Mouse (Mus musculus) layer of hippocampus, adult 9-10 months (tissue): ENCODE results near the gene Ltb.

Experiments
- DNase-seq: peaks from one replicate; pipeline ENCODE4 v3.0.0; 2022; ENCODE audit warnings: low spot score

Ltb gene

DNA sequence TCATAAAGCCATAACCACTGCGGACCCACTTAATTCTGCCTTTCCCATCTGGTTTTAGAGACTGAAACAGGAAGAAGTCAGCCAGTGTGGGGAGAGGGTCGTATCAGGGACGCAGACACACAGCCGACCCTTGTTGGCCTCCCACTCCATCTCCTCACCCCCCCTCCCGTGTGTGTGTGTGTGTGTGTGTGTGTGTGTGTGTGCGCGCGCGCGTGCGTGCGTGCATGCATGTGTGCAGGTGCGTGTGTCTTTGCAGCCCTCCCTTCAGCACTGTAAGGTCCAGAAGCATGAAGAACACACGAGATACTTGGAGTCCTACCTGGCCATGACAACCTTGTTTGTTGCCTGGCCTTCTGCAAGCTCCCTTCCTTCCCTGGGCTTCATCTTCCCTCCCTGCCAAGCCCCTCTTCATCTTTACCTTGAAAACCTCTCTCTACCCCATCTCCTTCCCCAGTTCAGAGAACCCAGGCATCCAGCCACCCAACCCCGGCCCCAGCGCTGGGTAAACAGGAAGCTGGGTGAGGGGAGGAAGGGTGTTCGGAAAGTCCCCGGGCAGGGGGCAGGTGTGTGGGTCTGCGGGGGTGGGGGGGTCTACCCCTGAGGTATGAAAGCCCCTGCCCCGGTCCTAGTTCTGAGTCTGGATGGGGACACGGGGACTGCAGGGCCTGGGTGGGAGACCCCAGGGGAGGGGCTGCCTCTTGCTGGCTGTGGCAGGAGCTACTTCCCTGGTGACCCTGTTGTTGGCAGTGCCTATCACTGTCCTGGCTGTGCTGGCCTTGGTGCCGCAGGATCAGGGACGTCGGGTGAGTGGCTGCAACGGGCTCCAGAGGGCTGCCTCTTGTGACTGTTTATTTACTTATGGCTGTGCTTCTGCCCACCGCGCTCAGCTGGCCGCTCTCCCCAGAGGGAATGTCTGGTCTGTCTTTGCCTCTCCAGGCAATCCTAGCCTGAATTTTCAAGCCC is at the start of gene Ltb:
Gene Ltb, plus strand, starts transcription at position 559 of the 963 bp plus-strand sequence.
- DNase-seq = no peak

- no peak for DNase-seq
These were observed 48.1 kb upstream of the Ltb start for GRCm38 (mm10) chr17:35146139-35146538.

- DNase-seq = no peak
These were observed 46.9 kb upstream of the Ltb start for GRCm38 (mm10) chr17:35147348-35147747.

DNA sequence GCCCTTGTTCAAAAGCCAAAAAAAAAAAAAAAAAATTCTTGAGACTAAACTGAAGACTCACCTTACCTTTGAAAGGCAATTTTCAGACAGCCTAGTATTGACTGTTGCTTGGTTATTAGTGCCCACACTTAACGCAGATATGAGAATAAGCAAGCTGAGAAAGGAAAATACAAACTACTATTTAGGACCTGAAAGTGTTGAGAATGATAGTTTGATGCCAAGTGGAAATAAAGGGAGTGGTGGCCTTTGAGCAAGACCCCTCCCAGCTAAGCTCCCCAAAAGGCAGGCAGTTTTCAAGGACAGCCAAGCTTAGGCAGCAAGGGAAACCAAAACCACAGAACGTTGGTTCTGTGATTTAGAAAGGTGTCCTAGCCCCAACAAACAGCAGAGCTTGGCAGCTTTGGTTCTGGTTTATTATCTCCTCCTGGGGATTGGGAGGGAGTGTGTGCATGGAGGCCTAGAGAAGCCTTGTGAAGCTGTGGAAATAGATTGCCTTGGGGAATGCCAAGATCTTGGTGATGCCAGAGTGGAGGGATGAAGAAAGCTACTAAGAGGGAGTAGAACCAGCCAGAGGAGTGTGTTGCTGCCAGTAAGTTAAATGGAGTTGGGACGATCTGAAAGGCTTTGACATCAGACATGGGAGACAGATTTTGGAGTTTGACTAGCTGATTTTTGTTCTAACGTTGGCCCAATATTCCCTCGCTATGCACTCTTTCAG is 46.2 kb upstream of the Ltb start:
- DNase-seq = no peak

- no peak for DNase-seq
These were observed 42.1 kb upstream of the Ltb start for GRCm38 (mm10) chr17:35152121-35152520.

DNA sequence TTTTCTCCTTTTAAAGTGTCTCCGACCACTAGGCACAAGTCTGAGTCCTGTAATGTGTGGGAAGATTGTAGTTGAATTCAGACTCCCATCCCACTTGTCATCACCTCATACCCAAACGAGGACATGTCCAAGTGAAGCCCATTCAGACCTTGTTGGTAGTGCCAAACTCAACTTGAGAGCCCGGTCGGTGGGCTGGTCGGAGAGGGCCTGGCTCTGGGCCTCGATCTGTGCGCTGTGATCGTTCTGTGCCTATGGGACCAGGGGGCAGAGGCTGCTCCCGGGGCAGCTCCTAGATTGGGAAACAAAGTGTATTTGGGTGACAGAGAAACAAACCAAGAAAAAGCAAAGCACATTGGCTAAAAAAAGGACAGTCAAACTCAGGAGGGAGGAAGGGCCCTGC is 41.2 kb upstream of the Ltb start:
- no peak for DNase-seq

GRCm38 (mm10) chr17:35153931-35154330 is 40.3 kb upstream of the Ltb start:
- DNase-seq = no peak

- no peak for DNase-seq
These were observed 39.6 kb upstream of the Ltb start for GRCm38 (mm10) chr17:35154616-35155015.

- DNase-seq = no peak
These were observed 38.8 kb upstream of the Ltb start for GRCm38 (mm10) chr17:35155451-35155850.

GRCm38 (mm10) chr17:35156461-35157200 is 37.6 kb upstream of the Ltb start:
- no peak for DNase-seq

DNA sequence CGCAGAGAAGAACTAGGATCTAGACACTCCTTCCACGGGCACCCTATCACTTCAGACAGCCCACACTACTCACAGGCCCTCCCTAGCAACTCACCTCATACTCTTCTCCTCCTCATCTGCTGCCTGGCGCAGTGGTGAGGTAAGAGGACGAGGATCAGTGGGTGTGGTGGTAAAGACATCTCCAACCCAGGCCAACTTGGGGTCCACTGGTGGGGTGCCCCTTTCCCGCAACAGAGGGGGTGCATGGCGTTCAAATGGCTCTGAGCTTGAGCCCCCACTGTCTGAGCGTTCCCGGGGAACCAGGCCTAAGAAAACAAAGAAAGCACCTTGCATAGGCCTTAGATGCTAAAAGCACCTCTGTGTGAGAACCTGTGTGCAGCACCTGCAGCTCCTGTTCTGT is 37.0 kb upstream of the Ltb start:
- no peak for DNase-seq

- no peak for DNase-seq
These were observed 36.5 kb upstream of the Ltb start for GRCm38 (mm10) chr17:35157661-35158175.

DNA sequence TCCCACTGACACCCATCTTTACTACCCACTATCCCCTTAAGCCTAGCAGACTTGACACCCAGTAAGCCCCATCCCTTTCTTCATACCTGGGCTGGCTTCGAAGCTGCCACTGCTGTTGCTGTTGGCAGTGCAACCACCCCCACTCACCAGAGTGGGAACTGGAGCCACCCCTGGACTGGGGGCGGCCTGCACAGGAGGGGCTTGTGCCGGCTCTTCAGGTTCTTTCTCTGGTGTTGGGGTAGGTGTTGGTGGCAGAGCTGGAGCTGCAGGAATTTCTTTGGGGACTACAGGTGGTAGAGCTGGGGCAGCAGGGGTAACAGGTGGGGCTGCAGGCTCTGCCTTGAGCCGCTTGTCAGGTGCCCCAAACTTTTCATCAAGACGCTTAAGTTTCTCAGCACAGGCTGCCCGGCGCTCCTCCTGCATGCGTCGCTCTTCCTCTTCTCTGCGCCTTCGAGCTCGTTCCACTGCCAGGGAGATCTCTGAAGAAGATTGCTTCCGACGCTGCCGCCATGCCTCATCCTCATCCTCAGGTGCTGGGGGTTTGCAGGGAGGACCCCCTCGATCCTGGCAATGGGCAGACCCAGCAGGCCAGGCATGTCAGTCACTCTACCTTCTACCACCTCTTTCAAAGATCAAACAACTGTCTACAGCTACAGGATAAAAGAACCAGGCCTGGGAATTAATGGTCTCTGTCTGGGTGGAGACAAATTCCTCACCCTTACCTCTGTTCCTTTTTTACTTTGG is 35.2 kb upstream of the Ltb start:
- no peak for DNase-seq

DNA sequence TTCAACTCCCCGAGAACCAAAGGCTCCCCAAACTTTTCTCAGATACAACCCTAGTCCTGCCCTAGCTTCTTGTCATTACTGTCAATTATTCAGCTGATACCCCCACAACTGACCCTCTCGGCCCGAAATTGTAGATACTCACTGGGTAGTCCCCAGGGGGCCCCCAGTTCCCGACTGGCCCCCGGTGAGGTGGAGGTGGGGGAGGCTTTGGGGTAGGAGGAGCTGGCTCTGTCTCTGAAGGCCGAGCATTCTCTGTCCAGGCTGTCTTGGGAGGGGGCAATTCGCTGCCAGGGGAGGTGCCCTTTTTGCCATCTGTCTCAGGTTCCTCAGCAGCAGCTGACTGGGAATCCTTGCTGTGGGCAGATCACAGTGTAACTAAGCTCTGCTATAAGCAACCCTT is 34.6 kb upstream of the Ltb start:
- no peak for DNase-seq

- DNase-seq = no peak
These were observed 32.8 kb upstream of the Ltb start for GRCm38 (mm10) chr17:35161421-35161820.

DNA sequence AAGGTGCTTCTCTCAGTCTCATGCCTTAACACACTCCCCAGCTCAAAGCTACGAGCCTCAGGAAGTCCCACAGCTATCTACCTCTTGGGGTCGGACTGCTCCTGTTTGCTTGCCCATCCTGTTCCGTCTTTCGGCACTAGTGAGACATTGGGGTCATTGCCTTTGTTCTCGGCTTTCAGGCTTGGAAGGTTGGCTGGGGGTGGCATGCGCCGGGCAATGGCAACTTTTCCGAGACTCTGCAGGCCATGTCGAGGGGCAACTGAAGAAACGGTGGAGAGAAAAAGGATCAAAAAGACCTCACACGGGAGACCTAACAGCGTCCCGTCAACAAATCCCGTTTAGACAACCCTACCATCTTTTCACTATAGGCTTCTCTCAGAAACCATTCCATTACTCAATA is 32.1 kb upstream of the Ltb start:
- no peak for DNase-seq

- DNase-seq = no peak
These were observed 31.5 kb upstream of the Ltb start for GRCm38 (mm10) chr17:35162730-35163129.

DNA sequence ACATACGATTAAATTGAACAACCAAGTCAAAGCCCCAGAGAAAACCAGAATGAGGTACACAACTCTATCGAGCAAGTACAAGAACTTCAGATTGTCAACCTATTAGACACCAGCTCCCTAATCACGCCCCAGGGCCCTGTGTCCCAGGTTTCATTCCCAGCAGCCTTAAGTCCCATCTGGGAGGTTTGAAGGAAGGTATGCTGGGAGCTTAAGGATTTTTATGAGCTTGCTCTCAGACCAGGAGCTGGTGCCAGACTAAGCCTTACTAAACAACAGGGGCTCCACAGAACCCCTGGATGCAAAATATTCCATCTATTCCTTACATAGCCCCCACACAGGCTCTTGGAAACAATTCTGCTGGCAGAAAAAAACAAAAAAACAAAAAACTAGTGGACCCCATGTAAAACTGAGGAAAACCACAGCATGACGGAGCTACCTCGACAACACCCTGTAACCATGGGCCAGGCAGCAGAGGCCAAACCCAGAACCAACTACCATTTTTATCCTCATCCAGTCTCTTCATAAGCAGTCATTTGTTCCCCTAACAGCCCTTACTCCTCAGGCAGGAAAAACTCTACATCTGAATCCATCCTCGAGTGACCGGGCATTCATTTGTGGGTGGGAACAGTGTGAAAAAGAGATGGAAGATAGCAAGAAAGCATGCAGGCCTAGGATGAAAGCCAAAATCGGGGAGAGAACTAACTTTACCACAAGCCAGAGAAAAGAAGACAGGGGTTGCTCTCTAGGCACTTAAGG is 30.7 kb upstream of the Ltb start:
- no peak for DNase-seq

DNA sequence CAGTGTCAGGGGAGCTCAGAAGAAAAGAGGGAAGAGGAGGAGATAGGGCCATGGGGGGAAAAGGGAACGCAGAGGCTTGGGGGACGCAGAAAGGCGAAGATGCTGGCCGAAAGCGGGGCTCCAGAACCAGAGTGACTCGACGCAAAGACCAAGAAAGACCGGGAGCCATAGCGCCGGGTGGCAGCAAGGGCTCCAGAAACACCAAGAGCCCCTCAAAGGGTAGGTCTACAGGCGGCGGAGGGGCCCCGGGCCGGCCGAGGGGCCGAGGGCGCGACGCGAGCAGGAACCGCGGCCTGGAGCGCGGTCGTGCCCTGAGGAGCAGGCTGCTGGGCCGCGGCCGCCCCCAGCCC is 30.0 kb upstream of the Ltb start:
- DNase-seq = no peak

DNA sequence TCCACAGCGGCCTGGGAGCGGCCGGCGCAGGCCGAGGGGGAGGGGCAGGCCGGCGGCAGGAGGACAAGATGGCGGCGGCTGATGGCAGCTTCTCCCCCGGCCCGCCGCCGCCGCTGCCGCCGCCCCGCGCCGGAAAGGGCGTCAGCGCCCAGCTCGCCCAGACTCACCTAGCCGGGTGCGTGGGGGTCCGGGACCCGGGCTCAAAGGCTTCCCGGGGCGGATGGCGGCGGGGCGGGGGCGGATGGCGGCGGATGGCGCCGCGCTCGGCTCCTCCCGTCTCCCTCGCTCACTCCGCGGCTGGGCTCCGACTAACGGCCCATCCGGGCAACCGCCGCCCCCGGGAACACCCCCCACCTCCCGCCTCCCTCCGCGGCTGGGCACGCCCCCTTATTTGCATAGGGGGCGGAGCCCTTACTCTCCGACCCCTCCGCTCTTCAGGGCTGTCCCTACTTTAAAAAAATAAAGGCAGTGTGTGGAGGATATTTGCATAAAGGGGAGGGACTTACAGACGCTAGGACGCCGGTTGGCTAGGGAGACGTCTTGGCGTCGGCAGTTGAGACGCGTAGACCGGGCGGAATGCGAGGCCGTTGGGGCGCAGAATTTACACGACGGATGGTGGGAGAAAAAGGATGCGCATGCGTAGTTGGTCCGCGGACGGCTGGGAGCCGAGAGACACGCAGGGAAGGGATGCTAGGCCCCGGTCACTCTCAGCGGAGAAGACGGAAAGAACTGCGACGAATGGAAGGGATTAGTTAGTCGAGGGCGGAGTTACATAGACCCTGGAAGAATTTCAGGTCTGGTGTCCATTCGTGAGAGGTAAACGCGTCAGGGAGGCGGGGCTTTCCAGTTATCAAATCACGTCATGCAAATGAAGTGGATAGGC is 29.4 kb upstream of the Ltb start, which contains the start of gene Prrc2a:
Gene Prrc2a, minus strand, starts transcription at position 330 of the 883 bp plus-strand sequence.
- peak; percentile 99 for DNase-seq
